In genomic region chr4:53438836-53439480, GRCm38 (mm10) we compare ENCODE assay signal across 8 mouse cellular contexts. TPM values are rescaled to one million over a fixed set of nuclear protein-coding genes. Genes with fewer than 3 reads are reported as not detected.
DNase-seq lines count a peak whose midpoint lies in the region; ATAC-seq lines count a peak whose summit lies in the region.

No protein-coding gene starts in this region.

- no peaks in the 10 kb centered on the region for H3K9me3 ChIP-seq in kidney, embryonic 16.5 days (ENCODE audit: low read length)
- H3K9me3 ChIP-seq in forebrain, embryonic 16.5 days (ENCODE audit: control insufficient read depth, low read length): no peaks in the 10 kb centered on the region
- H3K9me3 ChIP-seq in midbrain, embryonic 15.5 days: no peaks in the 10 kb centered on the region

- ATAC-seq in kidney, embryonic 16.5 days (ENCODE audit: low FRiP score, low TSS enrichment): no peak
- ATAC-seq in forebrain, embryonic 16.5 days: no peak
- ATAC-seq in midbrain, embryonic 15.5 days (replicated peaks): no peak

- peak overlapping the region; percentile 94 for H3K4me2 ChIP-seq in kidney, embryonic 16.5 days (replicated peaks; ENCODE audit: low read depth, low read length)
- H3K4me2 ChIP-seq in forebrain, embryonic 16.5 days (ENCODE audit: low read length): peak overlapping the region; percentile 77; the same call in 1 of the 2 replicates
- H3K4me2 ChIP-seq in midbrain, embryonic 15.5 days: peak overlapping the region; percentile 80

- 0 out of 2 replicates have a peak overlapping the region, but pooled peaks have one; percentile 28 for H3K27ac ChIP-seq in kidney, embryonic 16.5 days (ENCODE audit: low read length)
- H3K27ac ChIP-seq in forebrain, embryonic 16.5 days (ENCODE audit: low read length): peak overlapping the region; percentile 14; the same call in 1 of the 2 replicates
- no peak overlapping the region for H3K27ac ChIP-seq in midbrain, embryonic 15.5 days

- WGBS in kidney, embryonic 16.5 days: 70% methylated on average over 7 of the region's 7 CpGs
- 80% methylated on average over 7 of the region's 7 CpGs for WGBS in forebrain, embryonic 16.5 days
- 84% methylated on average over 7 of the region's 7 CpGs for WGBS in midbrain, embryonic 15.5 days

- peaks cover 46% of the 10 kb centered on the region for H3K4me1 ChIP-seq in kidney, embryonic 16.5 days (ENCODE audit: insufficient read depth, low read length)
- H3K4me1 ChIP-seq in forebrain, embryonic 16.5 days (replicated peaks; ENCODE audit: control insufficient read depth, insufficient read depth, low read length): peaks cover 35% of the 10 kb centered on the region
- peaks cover 22% of the 10 kb centered on the region for H3K4me1 ChIP-seq in midbrain, embryonic 15.5 days

- H3K4me3 ChIP-seq in kidney, embryonic 16.5 days (ENCODE audit: low read length): peak overlapping the region; percentile 68; the same call in 1 of the 2 replicates
- no peak overlapping the region for H3K4me3 ChIP-seq in forebrain, embryonic 16.5 days (replicated peaks; ENCODE audit: low read length)
- H3K4me3 ChIP-seq in midbrain, embryonic 15.5 days: no peak overlapping the region; the same call in 1 of the 2 replicates

- H3K9ac ChIP-seq in kidney, embryonic 16.5 days (replicated peaks; ENCODE audit: low read length): no peak overlapping the region
- H3K9ac ChIP-seq in forebrain, embryonic 16.5 days (replicated peaks; ENCODE audit: low read depth, low read length): no peak overlapping the region
- no peak overlapping the region for H3K9ac ChIP-seq in midbrain, embryonic 15.5 days

- no peak for DNase-seq in kidney, adult 9 months
- DNase-seq in R1 (ENCODE audit: low read depth, low spot score): peak; percentile 86
- no peak for DNase-seq in layer of hippocampus, postnatal 14 days (ENCODE audit: low spot score in 2 of 2)
- DNase-seq in frontal cortex, postnatal 10 days (ENCODE audit: low spot score in 2 of 2): no peak
- DNase-seq in cerebellum, postnatal 14 days: no peak

- H3K36me3 ChIP-seq in kidney, embryonic 16.5 days (ENCODE audit: insufficient read depth, low read length): no peaks in the 10 kb centered on the region
- H3K36me3 ChIP-seq in forebrain, embryonic 16.5 days (ENCODE audit: control insufficient read depth, insufficient read depth): no peaks in the 10 kb centered on the region
- H3K36me3 ChIP-seq in midbrain, embryonic 15.5 days (replicated peaks): no peaks in the 10 kb centered on the region

- no peaks in the 10 kb centered on the region for H3K27me3 ChIP-seq in kidney, embryonic 16.5 days (ENCODE audit: insufficient read depth, low read length)
- H3K27me3 ChIP-seq in forebrain, embryonic 16.5 days (replicated peaks; ENCODE audit: control insufficient read depth, insufficient read depth, low read length): no peaks in the 10 kb centered on the region
- H3K27me3 ChIP-seq in midbrain, embryonic 15.5 days (replicated peaks): no peaks in the 10 kb centered on the region

RNA-seq across cellular contexts. Expression of gene Slc44a1, which starts 1.3 kb away (rescaled TPM):
- polyA plus RNA-seq in kidney, embryonic 16.5 days (2015; fragmentation: Nextera tagmentation; extraction: Ambion mirVana): 15.2 and 33.7 TPM in 2 replicates
- polyA plus RNA-seq in forebrain, embryonic 16.5 days (2015; fragmentation: Nextera tagmentation; extraction: Ambion mirVana): 13.7 and 19.6 TPM in 2 replicates
- 9.6 and 10.6 TPM in 2 replicates for polyA plus RNA-seq in midbrain, embryonic 15.5 days (2015; fragmentation: Nextera tagmentation; extraction: Ambion mirVana)
- 100 to 1,000 TPM; 101 to 110 TPM for total RNA-seq in layer of hippocampus, postnatal 14 days (2021)
